Mouse (Mus musculus): ENCODE results near the gene Gse1. TPM values are rescaled to one million over a fixed set of nuclear protein-coding genes. Genes with fewer than 3 reads are reported as not detected.
A peak's percentile ranks its signal among the peaks of the same experiment; 100 is the strongest.

Gene Gse1
- polyA plus RNA-seq, 1 experiment from 2014 or later: 22.6 TPM

DNA sequence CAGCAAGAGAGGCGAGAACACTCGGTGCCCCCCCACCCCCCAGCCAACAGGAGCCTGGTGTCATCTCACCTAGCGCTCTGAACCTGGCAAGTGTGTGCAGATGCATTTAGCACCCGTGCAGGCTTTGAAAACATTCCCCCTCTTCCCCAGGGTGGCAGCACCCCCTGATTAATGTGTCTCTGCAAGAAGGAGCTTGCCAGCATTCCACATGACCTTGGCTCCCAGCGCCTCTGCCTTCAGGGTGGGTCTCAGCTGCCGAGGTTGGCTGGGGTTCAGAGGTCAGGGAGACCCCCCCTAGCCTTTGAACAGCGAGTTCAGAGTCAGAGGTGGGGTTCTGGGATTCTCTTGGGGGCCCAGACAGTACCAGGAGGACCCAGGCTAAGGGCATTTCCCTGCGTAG lies 283.5 kb downstream of the Gse1 start:
- no peaks in the 10 kb centered on the region for H3K36me3 ChIP-seq (ENCODE audit: control insufficient read depth, insufficient read depth, low read length)
- H3K4me2 ChIP-seq (ENCODE audit: low read length): no peak overlapping the region; the same call in 1 of the 2 replicates
- no peaks in the 10 kb centered on the region for H3K9me3 ChIP-seq (replicated peaks; ENCODE audit: control insufficient read depth, low read length)
- DNase-seq (ENCODE audit: low spot score) (no peak), ATAC-seq (no peak)
- no peaks in the 10 kb centered on the region for H3K27me3 ChIP-seq (replicated peaks; ENCODE audit: control insufficient read depth, insufficient read depth, low read length)
- peak overlapping the region; percentile 96; the same call in 1 of the 2 replicates for H3K27ac ChIP-seq (ENCODE audit: low read depth, low read length)
- no peak overlapping the region for H3K4me3 ChIP-seq (ENCODE audit: low read depth, low read length)
- no peak overlapping the region; the same call in 1 of the 2 replicates for H3K9ac ChIP-seq (ENCODE audit: low read length)
- H3K4me1 ChIP-seq (ENCODE audit: control insufficient read depth, insufficient read depth, low read length): peaks cover 88% of the 10 kb centered on the region
- 31% methylated on average over 8 of the region's 8 CpGs for WGBS

GRCm38 (mm10) chr8:120512326-120512725 lies 284.1 kb downstream of the Gse1 start:
- no peaks in the 10 kb centered on the region for H3K9me3 ChIP-seq (replicated peaks; ENCODE audit: control insufficient read depth, low read length)
- H3K27me3 ChIP-seq (replicated peaks; ENCODE audit: control insufficient read depth, insufficient read depth, low read length): no peaks in the 10 kb centered on the region
- peak overlapping the region; percentile 96 for H3K27ac ChIP-seq (ENCODE audit: low read depth, low read length)
- no peak for DNase-seq (ENCODE audit: low spot score)
- WGBS: 27% methylated on average over 11 of the region's 11 CpGs
- no peak overlapping the region; the same call in 1 of the 2 replicates for H3K4me2 ChIP-seq (ENCODE audit: low read length)
- H3K36me3 ChIP-seq (ENCODE audit: control insufficient read depth, insufficient read depth, low read length): no peaks in the 10 kb centered on the region
- H3K4me1 ChIP-seq (ENCODE audit: control insufficient read depth, insufficient read depth, low read length): peaks cover 93% of the 10 kb centered on the region
- ATAC-seq: no peak
- no peak overlapping the region for H3K4me3 ChIP-seq (ENCODE audit: low read depth, low read length)
- no peak overlapping the region for H3K9ac ChIP-seq (ENCODE audit: low read length)

- H3K4me1 ChIP-seq (ENCODE audit: control insufficient read depth, insufficient read depth, low read length): peaks cover 93% of the 10 kb centered on the region
- no peaks in the 10 kb centered on the region for H3K9me3 ChIP-seq (replicated peaks; ENCODE audit: control insufficient read depth, low read length)
- ATAC-seq (no peak), DNase-seq (ENCODE audit: low spot score) (no peak)
- H3K9ac ChIP-seq (ENCODE audit: low read length): peak overlapping the region; percentile 50; the same call in 1 of the 2 replicates
- peak overlapping the region; percentile 2; the same call in 1 of the 2 replicates for H3K4me2 ChIP-seq (ENCODE audit: low read length)
- 29% methylated on average over 6 of the region's 6 CpGs for WGBS
- peak overlapping the region; percentile 96 for H3K27ac ChIP-seq (ENCODE audit: low read depth, low read length)
- H3K4me3 ChIP-seq (ENCODE audit: low read depth, low read length): no peak overlapping the region
- H3K27me3 ChIP-seq (replicated peaks; ENCODE audit: control insufficient read depth, insufficient read depth, low read length): no peaks in the 10 kb centered on the region
- no peaks in the 10 kb centered on the region for H3K36me3 ChIP-seq (ENCODE audit: control insufficient read depth, insufficient read depth, low read length)
Measured at GRCm38 (mm10) chr8:120513145-120513544, 284.9 kb downstream of the Gse1 start.

DNA sequence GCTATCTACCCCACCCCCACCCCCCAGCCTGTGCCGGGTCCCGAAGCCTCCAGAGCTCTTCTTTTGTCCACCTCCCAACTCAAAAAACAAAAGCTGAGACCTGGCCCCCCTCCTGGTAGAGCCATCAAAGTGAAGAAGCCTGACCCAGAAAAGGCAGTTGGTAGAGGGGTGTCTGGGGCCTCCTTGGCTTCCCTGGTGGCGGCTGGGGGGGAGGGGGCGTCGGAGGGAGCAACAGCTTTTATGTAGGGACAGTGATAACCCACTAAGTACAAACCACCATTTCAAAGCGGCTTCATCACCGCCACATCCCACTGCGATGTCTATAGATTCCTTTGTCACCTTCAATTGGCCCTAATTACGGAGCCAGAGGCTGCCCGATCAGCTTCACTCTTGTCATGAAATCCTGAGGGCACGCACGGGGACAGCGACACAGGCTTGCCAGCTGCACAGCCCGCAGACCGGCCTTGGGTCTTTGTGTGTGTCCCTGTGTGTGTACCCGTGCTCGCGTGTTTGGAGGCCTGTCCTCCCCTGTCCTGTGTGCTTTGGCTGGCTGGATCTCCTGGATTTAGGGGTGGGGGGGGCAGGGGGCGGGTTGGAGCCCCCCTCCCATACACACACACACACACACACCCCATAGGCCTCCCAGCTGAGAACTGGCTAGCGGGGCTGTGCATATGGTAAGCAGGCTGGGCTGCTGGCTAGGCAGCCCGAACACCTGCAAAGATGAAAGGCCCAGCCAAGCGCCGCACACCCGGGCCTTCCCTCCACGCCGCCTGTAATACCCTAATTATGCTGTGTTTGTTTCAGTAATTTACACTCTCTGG lies 285.6 kb downstream of the Gse1 start:
- Histone ChIP-seq H3K9ac (ENCODE audit: low read length) (peak overlapping the region; percentile 50), H3K27me3 (replicated peaks; ENCODE audit: control insufficient read depth, insufficient read depth, low read length) (no peaks in the 10 kb centered on the region), H3K9me3 (replicated peaks; ENCODE audit: control insufficient read depth, low read length) (no peaks in the 10 kb centered on the region), H3K27ac (ENCODE audit: low read depth, low read length) (peak overlapping the region; percentile 96), H3K4me2 (ENCODE audit: low read length) (peak overlapping the region; percentile 37), H3K4me3 (ENCODE audit: low read depth, low read length) (no peak overlapping the region), H3K4me1 (ENCODE audit: control insufficient read depth, insufficient read depth, low read length) (peaks cover 91% of the 10 kb centered on the region), H3K36me3 (ENCODE audit: control insufficient read depth, insufficient read depth, low read length) (no peaks in the 10 kb centered on the region)
- peak; percentile 78 for ATAC-seq
- DNase-seq (ENCODE audit: low spot score): peak; percentile 86
- WGBS: 5% methylated on average over 25 of the region's 26 CpGs

DNA sequence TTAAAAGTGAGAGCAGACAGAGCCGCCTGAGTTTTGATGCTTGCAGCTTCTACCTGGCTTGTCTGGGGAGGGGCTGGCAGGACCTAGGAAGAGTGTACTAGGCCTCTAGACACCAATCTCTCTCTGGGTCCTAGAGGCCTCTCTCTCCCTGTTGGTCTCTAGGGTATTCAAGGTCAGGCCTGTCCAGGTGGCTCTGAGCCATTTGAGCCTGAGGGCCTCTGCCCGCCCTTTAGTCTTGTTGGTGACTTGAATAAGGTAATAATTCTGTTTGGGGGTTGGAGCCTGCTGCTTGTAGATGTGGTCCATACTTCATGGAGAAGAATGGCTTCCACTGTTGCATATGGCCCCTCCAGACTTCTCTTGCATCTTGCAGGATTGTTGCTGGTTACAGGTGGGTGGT lies 287.0 kb downstream of the Gse1 start:
- no peak overlapping the region; the same call in 1 of the 2 replicates for H3K27ac ChIP-seq (ENCODE audit: low read depth, low read length)

DNA sequence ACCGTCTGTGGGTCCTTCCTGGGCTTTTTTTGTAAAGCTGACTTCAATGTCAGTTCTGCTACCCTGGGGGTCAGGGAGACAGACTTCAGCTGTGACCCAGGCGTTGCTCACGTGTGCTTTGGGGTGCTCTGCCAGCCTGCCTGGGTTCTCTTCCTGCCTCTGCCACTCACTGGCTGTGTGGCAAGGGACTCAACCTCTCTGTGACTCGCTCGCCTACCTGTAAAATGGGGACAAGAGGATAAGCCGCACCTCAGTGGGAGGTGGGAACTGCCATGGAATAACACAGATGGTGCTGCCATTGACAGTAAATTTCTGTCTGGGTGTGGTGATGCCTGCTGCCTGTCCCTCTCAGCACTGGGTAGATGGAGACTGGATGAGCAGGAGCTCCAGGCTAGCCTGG lies 287.4 kb downstream of the Gse1 start:
- Histone ChIP-seq H3K4me1 (ENCODE audit: control insufficient read depth, insufficient read depth, low read length) (peaks cover 91% of the 10 kb centered on the region), H3K36me3 (ENCODE audit: control insufficient read depth, insufficient read depth, low read length) (no peaks in the 10 kb centered on the region), H3K4me2 (ENCODE audit: low read length) (no peak overlapping the region), H3K9ac (ENCODE audit: low read length) (no peak overlapping the region), H3K4me3 (ENCODE audit: low read depth, low read length) (no peak overlapping the region), H3K27ac (ENCODE audit: low read depth, low read length) (no peak overlapping the region; the same call in 1 of the 2 replicates), H3K27me3 (replicated peaks; ENCODE audit: control insufficient read depth, insufficient read depth, low read length) (no peaks in the 10 kb centered on the region), H3K9me3 (replicated peaks; ENCODE audit: control insufficient read depth, low read length) (no peaks in the 10 kb centered on the region)
- ATAC-seq (no peak), DNase-seq (ENCODE audit: low spot score) (no peak)
- WGBS: 89% methylated on average over 6 of the region's 6 CpGs

More for the DNA sequence above, 287.0 kb downstream of the Gse1 start:
- 94% methylated on average over 2 of the region's 2 CpGs for WGBS
- no peak overlapping the region for H3K9ac ChIP-seq (ENCODE audit: low read length)
- H3K4me3 ChIP-seq (ENCODE audit: low read depth, low read length): no peak overlapping the region
- no peak for ATAC-seq
- H3K9me3 ChIP-seq (replicated peaks; ENCODE audit: control insufficient read depth, low read length): no peaks in the 10 kb centered on the region
- DNase-seq (ENCODE audit: low spot score): no peak
- H3K27me3 ChIP-seq (replicated peaks; ENCODE audit: control insufficient read depth, insufficient read depth, low read length): no peaks in the 10 kb centered on the region
- peaks cover 90% of the 10 kb centered on the region for H3K4me1 ChIP-seq (ENCODE audit: control insufficient read depth, insufficient read depth, low read length)
- H3K4me2 ChIP-seq (ENCODE audit: low read length): no peak overlapping the region
- H3K36me3 ChIP-seq (ENCODE audit: control insufficient read depth, insufficient read depth, low read length): no peaks in the 10 kb centered on the region

DNA sequence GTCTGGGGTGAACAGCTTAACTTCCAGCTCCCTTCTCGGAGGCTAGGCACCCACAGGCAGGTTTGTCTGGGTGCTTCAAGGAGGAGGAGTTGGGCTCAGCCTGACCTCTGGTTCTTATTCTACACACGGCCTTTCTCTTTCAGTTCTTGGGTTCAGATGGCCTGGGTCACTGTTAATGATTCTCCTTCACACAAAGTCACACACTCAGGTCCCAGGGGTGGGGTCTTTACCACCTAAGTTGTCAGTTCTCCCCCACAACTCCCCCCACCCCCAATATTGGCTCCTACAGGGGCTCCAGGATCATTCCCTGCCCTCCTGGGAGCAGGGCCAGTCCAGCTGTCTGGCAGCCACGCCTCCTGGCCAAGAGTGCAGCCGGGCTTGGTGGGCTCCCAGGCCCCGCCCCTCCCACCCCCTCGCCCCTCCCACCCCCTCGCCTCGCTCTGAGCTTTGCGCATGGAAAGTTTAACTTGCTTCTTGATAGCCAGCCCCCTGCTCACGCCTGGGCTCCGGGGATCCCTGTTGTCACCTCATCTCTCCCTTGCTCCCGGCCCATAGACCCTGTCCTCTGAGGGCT lies 288.0 kb downstream of the Gse1 start:
- Histone ChIP-seq H3K4me1 (ENCODE audit: control insufficient read depth, insufficient read depth, low read length) (peaks cover 91% of the 10 kb centered on the region), H3K9me3 (replicated peaks; ENCODE audit: control insufficient read depth, low read length) (no peaks in the 10 kb centered on the region), H3K27ac (ENCODE audit: low read depth, low read length) (peak overlapping the region; percentile 15; the same call in 1 of the 2 replicates), H3K36me3 (ENCODE audit: control insufficient read depth, insufficient read depth, low read length) (no peaks in the 10 kb centered on the region), H3K4me3 (ENCODE audit: low read depth, low read length) (no peak overlapping the region), H3K4me2 (ENCODE audit: low read length) (peak overlapping the region; percentile 20; the same call in 1 of the 2 replicates), H3K27me3 (replicated peaks; ENCODE audit: control insufficient read depth, insufficient read depth, low read length) (no peaks in the 10 kb centered on the region), H3K9ac (ENCODE audit: low read length) (no peak overlapping the region)
- 13% methylated on average over 12 of the region's 12 CpGs for WGBS
- no peak for ATAC-seq
- peak; percentile 78 for DNase-seq (ENCODE audit: low spot score)

DNA sequence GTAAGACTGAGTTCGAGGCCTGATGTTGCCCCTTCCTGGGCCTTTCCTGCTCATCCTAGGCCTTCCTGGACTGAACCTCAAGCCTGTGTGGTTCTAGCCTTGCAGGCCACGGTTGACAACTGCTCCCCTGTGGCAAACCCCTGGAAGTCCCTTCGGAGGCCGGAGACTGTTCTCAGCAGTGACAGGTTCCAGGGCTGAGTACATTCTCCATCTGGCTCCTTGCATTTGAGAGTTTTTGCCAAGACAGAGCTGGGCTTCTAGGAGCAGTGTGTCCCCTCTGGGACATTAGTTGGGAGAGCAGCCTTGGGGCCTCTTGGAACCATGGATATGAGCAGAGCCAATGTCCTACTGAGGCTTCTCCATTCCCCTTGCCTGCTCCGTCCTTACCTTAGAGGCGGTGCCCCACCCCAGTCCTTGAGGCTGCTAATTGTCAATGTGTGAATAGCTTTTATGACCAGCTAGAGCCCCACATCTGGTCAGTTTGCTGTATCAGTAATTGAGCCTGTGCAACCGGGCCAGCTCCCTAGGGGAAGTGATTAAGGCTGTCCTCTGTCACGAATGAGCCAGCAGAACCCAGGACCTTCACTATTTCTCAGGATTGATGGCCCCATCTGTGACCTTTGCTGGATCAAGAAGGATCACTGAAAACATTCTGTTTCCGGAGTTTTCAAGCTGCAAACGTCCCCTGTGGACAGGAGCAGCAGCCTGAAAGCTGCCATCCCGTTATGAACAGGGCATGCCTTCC lies 289.6 kb downstream of the Gse1 start:
- DNase-seq (ENCODE audit: low spot score): no peak
- Histone ChIP-seq H3K9ac (ENCODE audit: low read length) (no peak overlapping the region), H3K27ac (ENCODE audit: low read depth, low read length) (peak overlapping the region; percentile 39; the same call in 1 of the 2 replicates), H3K4me3 (ENCODE audit: low read depth, low read length) (no peak overlapping the region), H3K36me3 (ENCODE audit: control insufficient read depth, insufficient read depth, low read length) (no peaks in the 10 kb centered on the region), H3K9me3 (replicated peaks; ENCODE audit: control insufficient read depth, low read length) (no peaks in the 10 kb centered on the region), H3K27me3 (replicated peaks; ENCODE audit: control insufficient read depth, insufficient read depth, low read length) (no peaks in the 10 kb centered on the region), H3K4me1 (ENCODE audit: control insufficient read depth, insufficient read depth, low read length) (peaks cover 89% of the 10 kb centered on the region), H3K4me2 (ENCODE audit: low read length) (no peak overlapping the region)
- 45% methylated on average over 11 of the region's 11 CpGs for WGBS
- ATAC-seq: no peak
